Comparison of ENCODE assay signal across 8 mouse cellular contexts in the genomic region with DNA sequence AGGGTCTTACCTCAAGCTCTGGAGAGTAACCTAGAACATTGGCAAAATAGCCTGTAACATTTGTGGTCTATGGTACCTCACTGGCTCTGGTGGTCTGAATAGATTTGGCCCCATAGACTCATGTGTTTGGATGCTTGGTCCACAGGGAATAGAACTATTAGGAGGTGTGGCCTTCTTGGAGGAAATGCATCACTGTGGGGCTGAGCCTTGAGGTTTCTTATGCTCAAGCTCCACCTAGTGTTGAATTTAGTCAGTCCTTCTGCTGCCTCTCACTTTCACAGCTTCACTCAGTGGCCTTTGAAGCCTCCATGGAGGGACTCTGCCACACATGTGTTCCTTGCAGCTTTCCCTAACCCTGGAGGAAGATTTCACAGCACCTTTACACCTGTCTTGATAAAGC.
DNase-seq lines count a peak whose midpoint lies in the region; ATAC-seq and TF ChIP-seq lines count a peak whose summit lies in the region.

No protein-coding gene starts in this region.

- DNase-seq in gastrocnemius, adult 2 months, result no peak
- no peak for DNase-seq in gastrocnemius, postnatal 36 days
- DNase-seq in 3T3-L1 (ENCODE audit: low read depth, low spot score), result peak; percentile 48
- DNase-seq in c-Kit-positive CD71-positive TER-119-negative erythroid progenitor cells, embryonic 14.5 days (ENCODE audit: low read depth), result peak; percentile 7
- DNase-seq in ovary, postnatal 10 days (ENCODE audit: low spot score), result no peak
- DNase-seq in left cerebral cortex, postnatal 4 days, result no peak
- DNase-seq in layer of hippocampus, adult 11-12 months (ENCODE audit: low spot score), result no peak

- H3K36me3 ChIP-seq in kidney, embryonic 16.5 days (ENCODE audit: insufficient read depth, low read length), result no peaks in the 10 kb centered on the region

- no peaks in the 10 kb centered on the region for H3K27me3 ChIP-seq in kidney, embryonic 16.5 days (ENCODE audit: insufficient read depth, low read length)

- no peaks in the 10 kb centered on the region for H3K9me3 ChIP-seq in kidney, embryonic 16.5 days (ENCODE audit: low read length)

- ATAC-seq in kidney, embryonic 16.5 days (ENCODE audit: low FRiP score, low TSS enrichment), result peak; percentile 42; the same call in 1 of the 2 replicates

- H3K9ac ChIP-seq in kidney, embryonic 16.5 days (replicated peaks; ENCODE audit: low read length), result no peak overlapping the region

- peak; percentile 34; the same call in 1 of the 2 replicates for TF ChIP-seq CTCF in gastrocnemius, adult 2 months (IDR thresholded peaks at IDR 0.05)

- no peaks in the 10 kb centered on the region for H3K4me1 ChIP-seq in kidney, embryonic 16.5 days (ENCODE audit: insufficient read depth, low read length)

- H3K4me2 ChIP-seq in kidney, embryonic 16.5 days (replicated peaks; ENCODE audit: low read depth, low read length), result no peak overlapping the region

- no peak overlapping the region for H3K27ac ChIP-seq in gastrocnemius, adult 2 months
- H3K27ac ChIP-seq in kidney, embryonic 16.5 days (ENCODE audit: low read length), result no peak overlapping the region

- intact Hi-C loops in gastrocnemius, adult 2 months (cut with DNase I), result no loop called here
- intact Hi-C loops in gastrocnemius, postnatal 36 days (cut with DNase I), result no loop called here
- intact Hi-C loops in left cerebral cortex, postnatal 4 days (cut with DNase I), result no loop called here

- no peak overlapping the region for H3K4me3 ChIP-seq in gastrocnemius, adult 2 months
- H3K4me3 ChIP-seq in kidney, embryonic 16.5 days (ENCODE audit: low read length), result no peak overlapping the region

Comparison
In these comparisons a context has a peak if more than half of its experiments do, and no peak if none do; other contexts are left out.
1. DNase-seq: peak in 3T3-L1 (single experiment) and c-Kit-positive CD71-positive TER-119-negative erythroid progenitor cells, embryonic 14.5 days (single experiment); none in gastrocnemius, adult 2 months (single experiment), gastrocnemius, postnatal 36 days (0 of 2), ovary, postnatal 10 days (single experiment), left cerebral cortex, postnatal 4 days (single experiment) and layer of hippocampus, adult 11-12 months (single experiment).